Mouse (Mus musculus): ENCODE data around the gene Ntrk2. TPM values are rescaled to one million over a fixed set of nuclear protein-coding genes. Genes with fewer than 3 reads are reported as not detected.
A peak's percentile ranks its signal among the peaks of the same experiment; 100 is the strongest.

The Ntrk2 gene
- total RNA-seq, 4 experiments from 2014 or later: 351 to 384 (median 372) TPM

DNA sequence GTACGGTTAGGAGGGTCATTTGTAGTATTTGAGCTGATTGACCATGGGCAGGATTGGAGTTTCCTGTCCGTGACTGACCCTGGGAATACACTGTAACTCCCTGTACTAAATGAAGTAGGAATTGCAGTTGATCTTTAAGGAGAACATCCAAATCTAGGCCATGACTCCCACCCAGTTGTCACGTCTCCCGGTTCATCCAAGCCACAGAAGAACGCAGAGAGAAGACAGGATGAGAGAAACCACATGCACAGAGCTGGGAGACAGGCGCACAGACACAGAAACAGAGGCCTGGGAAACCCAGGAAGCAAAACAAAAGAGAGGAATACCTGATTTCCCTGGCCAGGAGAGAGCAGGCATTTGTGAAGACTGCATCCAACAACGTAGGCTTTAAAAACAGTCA, 117.1 kb downstream of the Ntrk2 start:
- DNase-seq (ENCODE audit: low spot score in 2 of 2): no peak

- no peak for DNase-seq (ENCODE audit: low spot score in 2 of 2)
These were observed 118.1 kb downstream of the Ntrk2 start for GRCm38 (mm10) chr13:58924486-58924885.

DNA sequence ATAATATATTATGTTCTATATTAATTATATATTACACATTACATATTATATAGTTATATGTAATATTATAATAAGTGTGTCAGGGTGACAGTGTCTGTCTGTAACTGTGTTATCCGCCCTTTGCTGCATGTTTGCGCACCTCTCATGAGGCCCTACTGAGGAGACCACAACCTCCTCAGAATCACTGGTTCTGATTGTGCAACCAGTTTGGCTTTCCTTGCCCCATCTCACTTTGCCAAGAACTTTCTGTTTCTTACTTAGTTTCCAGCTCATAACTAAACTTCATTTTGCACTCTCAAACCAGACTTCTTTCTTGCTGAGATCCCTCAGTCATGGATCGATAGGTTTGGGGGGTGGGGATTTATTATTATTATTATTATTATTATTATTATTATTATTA, 120.8 kb downstream of the Ntrk2 start:
- DNase-seq (ENCODE audit: low spot score in 2 of 2): no peak

DNA sequence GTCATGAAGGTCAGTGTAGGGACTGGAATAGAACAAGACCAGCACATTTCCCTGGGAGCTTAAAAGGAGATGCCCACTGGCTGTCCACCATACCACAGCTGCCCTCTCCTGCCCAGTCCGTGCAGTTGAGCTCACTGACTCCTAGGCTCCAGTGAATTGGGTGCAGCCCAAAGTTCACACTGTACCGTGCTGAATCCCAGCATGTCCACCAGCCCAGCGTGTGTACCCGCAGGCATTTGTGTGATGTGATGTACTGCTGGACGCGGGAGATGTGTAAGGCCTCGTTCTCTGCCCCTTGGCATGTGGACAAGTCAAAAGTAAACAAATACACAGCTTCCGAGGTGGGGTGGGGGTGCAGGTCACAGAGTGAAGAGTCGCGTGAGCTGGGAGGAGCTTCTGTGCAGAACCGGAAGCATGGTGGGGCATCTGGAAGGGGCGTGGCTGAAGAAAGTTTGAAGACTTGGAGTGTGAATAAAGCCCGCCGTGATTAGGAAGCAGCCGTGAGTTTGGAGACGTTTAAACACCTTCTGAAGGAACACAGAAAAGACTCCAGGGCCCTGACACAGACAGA, 121.4 kb downstream of the Ntrk2 start:
- DNase-seq (ENCODE audit: low spot score in 2 of 2): no peak

GRCm38 (mm10) chr13:58928668-58929436, 122.5 kb downstream of the Ntrk2 start:
- no peak for DNase-seq (ENCODE audit: low spot score in 2 of 2)

- DNase-seq (ENCODE audit: low spot score in 2 of 2): no peak
These were observed 123.8 kb downstream of the Ntrk2 start for GRCm38 (mm10) chr13:58930161-58930560.

DNA sequence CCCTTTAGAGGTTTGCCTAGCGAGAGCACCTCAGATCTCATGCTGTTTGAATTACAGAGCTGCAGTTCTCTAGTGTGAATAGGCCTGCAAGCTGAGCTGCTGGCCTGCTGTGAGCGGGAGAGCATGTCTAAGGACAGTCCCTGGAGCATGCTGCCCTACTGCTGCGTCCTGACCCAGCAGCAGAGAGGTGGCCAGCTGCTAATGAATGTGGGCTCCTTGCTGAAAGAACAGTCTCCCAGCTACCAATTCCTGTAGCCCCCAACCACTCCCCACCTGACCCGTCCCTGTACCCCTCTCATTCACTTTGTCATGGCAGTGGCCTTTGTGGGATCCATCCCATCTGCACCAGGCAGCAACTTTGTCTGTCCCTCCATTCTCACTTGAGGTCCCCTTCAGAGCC, 126.8 kb downstream of the Ntrk2 start:
- DNase-seq (ENCODE audit: low spot score in 2 of 2): no peak

DNA sequence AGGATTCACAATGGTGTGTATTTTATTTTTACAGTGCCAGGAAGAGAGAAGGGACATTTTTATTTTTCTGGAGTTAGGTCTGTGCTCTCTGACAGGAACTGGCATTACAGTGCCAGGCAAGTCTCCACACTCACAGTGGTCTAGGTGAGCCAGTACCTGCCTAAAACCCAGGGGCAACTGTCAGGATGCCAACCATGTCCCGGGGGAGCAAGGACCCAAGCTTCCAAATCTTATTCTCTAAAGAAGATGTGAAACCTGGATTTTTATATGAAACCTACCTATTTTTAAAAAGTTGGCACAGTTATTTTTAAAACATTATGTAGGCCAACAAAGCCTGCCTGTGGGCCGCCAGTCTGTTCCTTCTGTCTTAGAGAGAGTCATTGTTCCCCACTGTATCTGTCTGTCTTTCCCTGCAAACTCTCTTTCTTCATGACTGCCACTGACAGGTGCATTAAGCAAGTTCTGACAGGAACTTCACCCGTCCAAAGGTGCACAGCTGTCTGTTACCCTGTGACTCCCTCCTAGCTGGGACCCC, 128.3 kb downstream of the Ntrk2 start:
- DNase-seq (ENCODE audit: low spot score in 2 of 2): no peak

GRCm38 (mm10) chr13:58935956-58936495, 129.7 kb downstream of the Ntrk2 start:
- peak in 1 of 2 experiments; percentile 52 for DNase-seq (ENCODE audit: low spot score in 2 of 2)

GRCm38 (mm10) chr13:58937884-58938283, 131.5 kb downstream of the Ntrk2 start:
- no peak for DNase-seq (ENCODE audit: low spot score in 2 of 2)

GRCm38 (mm10) chr13:58938464-58938863, 132.1 kb downstream of the Ntrk2 start:
- no peak for DNase-seq (ENCODE audit: low spot score in 2 of 2)

GRCm38 (mm10) chr13:58940208-58940607, 133.8 kb downstream of the Ntrk2 start:
- DNase-seq (ENCODE audit: low spot score in 2 of 2): no peak

DNA sequence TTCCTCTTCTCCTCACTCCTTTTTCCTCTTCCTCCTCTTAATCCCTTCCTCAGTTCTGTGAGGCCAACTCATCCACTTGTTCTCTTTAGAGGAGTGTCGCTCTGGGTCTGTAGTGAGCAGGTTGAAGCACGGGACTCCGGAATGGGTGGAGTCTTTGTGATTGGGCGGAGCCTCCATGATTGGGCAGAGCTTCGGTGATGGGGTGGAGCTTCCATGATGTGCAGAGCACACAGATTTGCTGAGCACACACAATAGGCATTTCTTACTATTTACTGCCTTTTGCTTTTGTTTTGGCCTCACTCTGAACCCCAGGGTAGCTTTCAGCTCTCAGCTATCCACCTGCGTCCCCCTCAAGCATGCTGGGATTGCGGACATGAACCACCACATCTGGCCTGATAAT, 134.4 kb downstream of the Ntrk2 start:
- DNase-seq (ENCODE audit: low spot score in 2 of 2): no peak

- no peak for DNase-seq (ENCODE audit: low spot score in 2 of 2)
These were observed 139.4 kb downstream of the Ntrk2 start for GRCm38 (mm10) chr13:58945781-58946180.

- no peak for DNase-seq (ENCODE audit: low spot score in 2 of 2)
These were observed 140.2 kb downstream of the Ntrk2 start for GRCm38 (mm10) chr13:58946589-58946988.

- no peak for DNase-seq (ENCODE audit: low spot score in 2 of 2)
These were observed 140.7 kb downstream of the Ntrk2 start for GRCm38 (mm10) chr13:58947056-58947455.

GRCm38 (mm10) chr13:58954331-58954730, 148.0 kb downstream of the Ntrk2 start:
- no peak for DNase-seq (ENCODE audit: low spot score in 2 of 2)

GRCm38 (mm10) chr13:58954764-58955163, 148.4 kb downstream of the Ntrk2 start:
- no peak for DNase-seq (ENCODE audit: low spot score in 2 of 2)

DNA sequence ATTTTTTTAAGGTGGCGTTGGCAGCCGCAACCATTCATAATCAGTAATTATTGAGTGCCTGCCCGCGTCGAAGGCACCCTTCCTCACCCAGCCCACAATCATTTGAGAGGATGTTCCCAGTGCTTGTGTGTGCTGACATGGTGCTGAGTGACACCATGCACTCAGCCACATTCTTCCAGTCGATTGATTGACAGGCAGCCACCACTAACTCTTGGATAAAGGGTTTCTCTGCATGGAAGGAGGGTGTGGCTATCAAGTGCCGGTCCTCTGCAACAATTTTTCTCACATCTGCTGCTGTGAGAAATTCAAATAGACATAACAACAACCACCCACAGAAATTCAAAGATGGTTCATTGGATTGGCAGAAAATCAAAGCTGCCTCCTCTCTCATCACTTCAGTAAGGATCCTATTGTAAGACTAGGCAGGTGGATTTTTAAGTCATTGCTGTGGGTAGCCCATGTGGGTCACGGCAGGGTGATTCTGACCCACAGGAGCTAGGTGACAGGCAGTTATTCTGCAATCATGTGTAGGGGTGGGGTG, 148.9 kb downstream of the Ntrk2 start:
- DNase-seq (ENCODE audit: low spot score in 2 of 2): no peak

- DNase-seq (ENCODE audit: low spot score in 2 of 2): no peak
These were observed 152.0 kb downstream of the Ntrk2 start for GRCm38 (mm10) chr13:58958171-58958904.

DNA sequence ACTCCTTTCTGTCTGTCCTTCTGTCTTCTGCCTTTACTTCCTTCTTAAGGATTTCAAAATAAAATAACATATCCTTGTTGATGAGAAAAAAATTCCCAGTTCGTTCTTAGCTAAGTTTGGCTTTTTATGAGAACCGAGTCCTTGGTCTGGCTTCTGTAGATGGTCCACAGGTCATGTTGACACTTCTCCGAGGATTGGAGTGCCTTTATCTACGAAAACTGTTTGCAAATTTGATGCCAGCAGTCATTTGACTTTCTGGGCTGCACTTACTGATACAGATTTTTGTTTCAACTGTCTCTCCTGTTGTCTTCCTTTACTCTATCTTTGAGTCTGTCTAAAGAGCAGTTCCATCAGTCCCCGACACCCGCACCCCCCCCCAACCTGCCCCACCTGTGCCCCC, 154.0 kb downstream of the Ntrk2 start:
- no peak for DNase-seq (ENCODE audit: low spot score in 2 of 2)
